Mouse (Mus musculus) heart, adult 2 months (tissue): ENCODE results near the gene Pla1a.

ENCODE experiments used
- CTCF ChIP-seq: fragments of 200-600 bp; IDR thresholded peaks from 2 replicates; pipeline ENCODE4 v1.8.1; 2022; ENCODE audit warnings: antibody characterized with exemption, mild to moderate bottlenecking, moderate library complexity
- EP300 ChIP-seq: fragments of 200-500 bp; IDR thresholded peaks from 2 replicates; pipeline ENCODE4 v1.6.1; 2011; ENCODE audit warnings: low read depth, low read length, control low read depth; ENCODE audit not compliant: insufficient read depth
- POLR2A ChIP-seq: fragments of 200-500 bp; IDR thresholded peaks from 2 replicates; pipeline ENCODE4 v1.6.1; 2011; ENCODE audit warnings: mild to moderate bottlenecking, low read depth, low read length, control low read depth; ENCODE audit not compliant: insufficient read depth

DNA sequence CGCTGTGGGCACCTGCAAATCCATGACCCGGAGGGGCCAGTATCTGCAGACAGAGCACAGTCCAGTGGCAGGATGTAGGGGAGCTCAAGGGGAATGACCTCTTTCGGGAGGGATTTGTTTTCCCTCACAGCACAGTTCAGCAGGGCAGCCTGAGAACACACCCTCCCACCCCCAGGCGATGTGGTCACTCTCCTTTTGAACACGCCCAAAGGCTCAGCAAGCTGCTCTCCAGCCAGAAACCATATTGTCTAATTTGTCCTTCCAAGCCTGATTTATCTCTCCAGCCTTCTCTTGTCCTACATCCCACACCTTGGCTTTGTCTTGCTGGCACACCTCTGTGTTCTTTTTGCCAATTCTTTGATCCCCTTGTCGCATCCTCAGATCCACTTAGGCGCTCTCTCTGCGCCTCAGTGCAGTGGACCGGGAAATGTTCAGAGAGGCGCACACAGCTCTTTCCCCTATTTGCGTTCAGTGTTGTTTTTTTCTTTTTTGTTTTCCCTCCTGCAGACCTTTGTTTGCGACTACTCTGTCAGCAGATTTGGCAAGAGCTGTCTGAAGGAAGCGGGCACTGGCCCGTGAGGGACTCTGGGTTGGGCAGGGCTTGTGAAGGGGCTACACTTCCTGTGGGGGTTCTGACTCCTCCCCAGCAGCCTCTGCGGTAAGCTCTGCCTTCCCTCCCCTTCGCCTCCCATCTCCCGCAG, 33.3 kb downstream of the Pla1a start:
- TF ChIP-seq CTCF (no peak), POLR2A (no peak; the same call in 1 of the 2 replicates), EP300 (no peak)
